Mouse (Mus musculus) left cerebral cortex, adult 2 months (tissue): ENCODE measurements around the gene Zup1. TPM values are rescaled to one million over a fixed set of nuclear protein-coding genes. Genes with fewer than 3 reads are reported as not detected.
"Not testable (repeated sequence)": the region's sequence is repeated elsewhere in the genome, so short reads cannot be mapped to it uniquely, and the experiment has no call there.

Experiments
- DNase-seq, 2 experiments: peaks; one replicate each; pipeline ENCODE4 v3.0.0; 2021 to 2022; ENCODE audit warnings: low spot score in 2 of 2, mixed read lengths in 1 of 2; ENCODE audit errors: extremely low spot score in 1 of 2
- H3K27ac ChIP-seq: fragments of 200-600 bp; 2 replicates; pipeline ENCODE4 v1.8.1; 2022
- H3K4me3 ChIP-seq: fragments of 200-600 bp; 2 replicates; pipeline ENCODE4 v1.8.1; 2022
- CTCF ChIP-seq: fragments of 200-600 bp; IDR thresholded peaks from 2 replicates; pipeline ENCODE4 v1.8.1; 2022; ENCODE audit warnings: antibody characterized with exemption, mild to moderate bottlenecking, moderate library complexity
- intact Hi-C: fragments of 180-260 bp; cut with DNase I; formaldehyde crosslinking; loops from one replicate; pipeline ENCODE4 v1.15.1; 2025
- long read RNA-seq, 2 experiments: library from polyadenylated mRNA; stranded (forward); transcript quantifications; one replicate each; pipeline ENCODE4 v2.0.0; 2021; ENCODE audit warnings: borderline mapping rate in 2 of 2
- total RNA-seq, 2 experiments: library from RNA; stranded (reverse); gene quantifications; 2 replicates each; pipeline ENCODE4 v1.2.3; 2021

Gene Zup1
- total RNA-seq: 10 to 100 TPM; 16.0 to 17.6 TPM
- long read RNA-seq, experiment 1, transcript Zup1-202 (11 exons, 2,180 nt): major isoform, 7 of 10 reads
- long read RNA-seq, experiment 1, partial matches to known transcripts: 2 of 10 reads
- long read RNA-seq, experiment 1, other reads (novel, unspliced or antisense): 1 of 10 reads
- long read RNA-seq, experiment 2, partial matches to known transcripts: 0 of 5 reads
- long read RNA-seq, experiment 2, other reads (novel, unspliced or antisense): 3 of 5 reads

- H3K27ac ChIP-seq: peak within 1 kb of the TSS; percentile 80
- intact Hi-C loops: loop anchor here (2.0 kb wide), 1 partner anchor 68 kb away; the partner anchor contains the start of gene Rwdd1
- TF ChIP-seq CTCF: no peak
- H3K4me3 ChIP-seq: peak within 1 kb of the TSS; percentile 89
- peak; percentile 80 to 83 for DNase-seq
Measured at GRCm38 (mm10) chr10:33950803-33951583, at the start of gene Zup1. Zup1 (minus strand) TSS chr10:33951269.

- intact Hi-C loops: no loop called here
- DNase-seq: no peak
Measured at GRCm38 (mm10) chr10:33998397-33998796, 47.3 kb upstream of the Zup1 start.

GRCm38 (mm10) chr10:33996686-33997085 lies 45.6 kb upstream of the Zup1 start:
- intact Hi-C loops, H3K4me3 ChIP-seq, DNase-seq, H3K27ac ChIP-seq: not testable (repeated sequence)

More at GRCm38 (mm10) chr10:33998397-33998796, 47.3 kb upstream of the Zup1 start:
- Histone ChIP-seq H3K27ac (no peak overlapping the region), H3K4me3 (no peak overlapping the region)
- no peak for TF ChIP-seq CTCF

GRCm38 (mm10) chr10:33986771-33987170 lies 35.7 kb upstream of the Zup1 start:
- intact Hi-C loops: loop anchor here (5.0 kb wide), 1 partner anchor 341 kb away; no protein-coding TSS in a partner anchor
- peak; percentile 58 to 66 for DNase-seq
- peak; percentile 93 for TF ChIP-seq CTCF
- Histone ChIP-seq H3K4me3 (no peak overlapping the region), H3K27ac (no peak overlapping the region)

- no peak for TF ChIP-seq CTCF
- no peak for DNase-seq
- intact Hi-C loops: no loop called here
- Histone ChIP-seq H3K4me3 (no peak overlapping the region), H3K27ac (no peak overlapping the region)
Measured at GRCm38 (mm10) chr10:33974781-33975494, 23.9 kb upstream of the Zup1 start.

- intact Hi-C loops: no loop called here
- H3K4me3 ChIP-seq: no peak overlapping the region
- TF ChIP-seq CTCF: no peak
Measured at GRCm38 (mm10) chr10:33952509-33952908, 1.4 kb upstream of the Zup1 start.

GRCm38 (mm10) chr10:33946336-33946735 lies 4.7 kb downstream of the Zup1 start:
- TF ChIP-seq CTCF: no peak
- intact Hi-C loops: no loop called here
- no peak for DNase-seq
- no peak overlapping the region for H3K4me3 ChIP-seq
- no peak overlapping the region for H3K27ac ChIP-seq

More at GRCm38 (mm10) chr10:33952509-33952908, 1.4 kb upstream of the Zup1 start:
- no peak overlapping the region for H3K27ac ChIP-seq
- DNase-seq: no peak

- intact Hi-C loops: no loop called here
- H3K4me3 ChIP-seq: no peak overlapping the region
- no peak overlapping the region for H3K27ac ChIP-seq
- TF ChIP-seq CTCF: no peak
- DNase-seq: no peak
Measured at GRCm38 (mm10) chr10:33945390-33945789, 5.7 kb downstream of the Zup1 start.

- no peak for TF ChIP-seq CTCF
- no peak for DNase-seq
- intact Hi-C loops: no loop called here
- Histone ChIP-seq H3K27ac (no peak overlapping the region), H3K4me3 (no peak overlapping the region)
Measured at GRCm38 (mm10) chr10:33940702-33941101, 10.4 kb downstream of the Zup1 start.

GRCm38 (mm10) chr10:33905489-33905888 lies 45.6 kb downstream of the Zup1 start:
- H3K4me3 ChIP-seq: peak overlapping the region; percentile 50
- intact Hi-C loops: no loop called here
- no peak overlapping the region for H3K27ac ChIP-seq
- no peak for DNase-seq
- TF ChIP-seq CTCF: no peak

GRCm38 (mm10) chr10:33904530-33905481 lies 46.3 kb downstream of the Zup1 start, which contains the start of gene Rsph4a:
Rsph4a (plus strand) TSS chr10:33905111.
- peak; percentile 48 to 67 for DNase-seq
- peak within 1 kb of the TSS; percentile 50 for H3K4me3 ChIP-seq
- no peak within 1 kb of the TSS for H3K27ac ChIP-seq
- intact Hi-C loops: no loop called here
- no peak for TF ChIP-seq CTCF

GRCm38 (mm10) chr10:33901520-33901919 lies 49.5 kb downstream of the Zup1 start:
- H3K27ac ChIP-seq, DNase-seq, H3K4me3 ChIP-seq, intact Hi-C loops: not testable (repeated sequence)

- intact Hi-C loops: not testable (repeated sequence)
Measured at GRCm38 (mm10) chr10:33882411-33882810, 68.7 kb downstream of the Zup1 start.

More at GRCm38 (mm10) chr10:33882411-33882810, 68.7 kb downstream of the Zup1 start:
- DNase-seq, H3K4me3 ChIP-seq, H3K27ac ChIP-seq: not testable (repeated sequence)
